Mouse (Mus musculus) bone marrow macrophage, adult 2 months (primary cell): ENCODE results near the gene Aars2. TPM values are rescaled to one million over a fixed set of nuclear protein-coding genes. Genes with fewer than 3 reads are reported as not detected.

Source experiments
- H3K27ac ChIP-seq: 2 replicates; pipeline ENCODE4 v1.5.1; 2012; ENCODE audit warnings: low read depth, low read length; ENCODE audit not compliant: insufficient read depth
- H3K4me1 ChIP-seq: 2 replicates; pipeline ENCODE4 v1.6.1; 2012; ENCODE audit warnings: low read length; ENCODE audit not compliant: control insufficient read depth, insufficient read depth
- H3K4me3 ChIP-seq: 2 replicates; pipeline ENCODE4 v1.5.1; 2012; ENCODE audit warnings: mild to moderate bottlenecking, low read length, moderate library complexity; ENCODE audit not compliant: insufficient read depth
- CTCF ChIP-seq: IDR thresholded peaks from 2 replicates; pipeline ENCODE4 v1.5.1; 2012; ENCODE audit warnings: low read depth, mild to moderate bottlenecking, low read length, moderate library complexity
- POLR2A ChIP-seq: IDR thresholded peaks from 2 replicates; pipeline ENCODE4 v1.6.1; 2012; ENCODE audit warnings: mild to moderate bottlenecking, low read depth, low read length, borderline replicate concordance
- polyA plus RNA-seq: library from polyadenylated mRNA; stranded (reverse); fragments of >200 nt; gene quantifications from 2 replicates; pipeline ENCODE4 v1.2.4, GENCODE M21; 2012; ENCODE audit not compliant: missing spikeins, insufficient read depth, insufficient read length

Gene Aars2
- polyA plus RNA-seq, 1 experiment: 4.8 TPM

- H3K4me1 ChIP-seq: 0 out of 2 replicates have a peak, but pooled peaks cover 2% of the 10 kb centered on the region
- H3K4me3 ChIP-seq: 0 out of 2 replicates have a peak overlapping the region, but pooled peaks have one; percentile 4
- TF ChIP-seq POLR2A (no peak), CTCF (no peak)
- H3K27ac ChIP-seq: no peak overlapping the region
These were observed 42.2 kb downstream of the Aars2 start for GRCm38 (mm10) chr17:45548541-45549512.

- Histone ChIP-seq H3K4me1 (peaks cover 9% of the 10 kb centered on the region), H3K27ac (no peak within 1 kb of the TSS), H3K4me3 (0 out of 2 replicates have a peak within 1 kb of the TSS, but pooled peaks have one; percentile 4)
- TF ChIP-seq CTCF: no peak
- TF ChIP-seq POLR2A: no peak
These were observed 43.1 kb downstream of the Aars2 start, which contains the start of gene Tmem151b for GRCm38 (mm10) chr17:45549617-45550181. Tmem151b (minus strand) TSS chr17:45549677.

- Histone ChIP-seq H3K4me3 (no peak overlapping the region), H3K4me1 (peaks cover 14% of the 10 kb centered on the region), H3K27ac (no peak overlapping the region)
- no peak for TF ChIP-seq POLR2A
- TF ChIP-seq CTCF: no peak
These were observed 43.6 kb downstream of the Aars2 start for GRCm38 (mm10) chr17:45550253-45550652.

GRCm38 (mm10) chr17:45551249-45551796 is 44.7 kb downstream of the Aars2 start:
- H3K27ac ChIP-seq: no peak overlapping the region
- H3K4me1 ChIP-seq: peaks cover 14% of the 10 kb centered on the region
- H3K4me3 ChIP-seq: no peak overlapping the region
- TF ChIP-seq CTCF: no peak
- no peak for TF ChIP-seq POLR2A

- Histone ChIP-seq H3K4me3 (no peak overlapping the region), H3K27ac (no peak overlapping the region), H3K4me1 (peaks cover 17% of the 10 kb centered on the region)
- TF ChIP-seq CTCF (peak; percentile 66), POLR2A (no peak)
These were observed 45.3 kb downstream of the Aars2 start for GRCm38 (mm10) chr17:45551816-45552451.

- TF ChIP-seq CTCF (no peak), POLR2A (no peak)
- no peak overlapping the region for H3K27ac ChIP-seq
- H3K4me3 ChIP-seq: no peak overlapping the region
- H3K4me1 ChIP-seq: peaks cover 23% of the 10 kb centered on the region
These were observed 46.4 kb downstream of the Aars2 start for GRCm38 (mm10) chr17:45553065-45553464.

GRCm38 (mm10) chr17:45554420-45554819 is 47.8 kb downstream of the Aars2 start:
- Histone ChIP-seq H3K4me1 (peaks cover 28% of the 10 kb centered on the region), H3K27ac (no peak overlapping the region), H3K4me3 (no peak overlapping the region)
- TF ChIP-seq CTCF (no peak), POLR2A (no peak)

- TF ChIP-seq CTCF (no peak), POLR2A (0 out of 2 replicates have a peak, but pooled peaks have one; percentile 27)
- peak within 1 kb of the TSS; percentile 73 for H3K27ac ChIP-seq
- H3K4me1 ChIP-seq: peaks cover 28% of the 10 kb centered on the region
- peak within 1 kb of the TSS; percentile 90 for H3K4me3 ChIP-seq
These were observed 48.9 kb downstream of the Aars2 start, which contains the start of gene Nfkbie for GRCm38 (mm10) chr17:45555452-45556106. Nfkbie (plus strand) TSS chr17:45555703.

GRCm38 (mm10) chr17:45556107-45556489 is 49.5 kb downstream of the Aars2 start:
- Histone ChIP-seq H3K27ac (peak overlapping the region; percentile 73), H3K4me1 (peaks cover 28% of the 10 kb centered on the region), H3K4me3 (peak overlapping the region; percentile 90)
- no peak for TF ChIP-seq POLR2A
- TF ChIP-seq CTCF: no peak; the same call in 1 of the 2 replicates
